Mouse (Mus musculus): ENCODE measurements around the gene Cuta. TPM values are rescaled to one million over a fixed set of nuclear protein-coding genes. Genes with fewer than 3 reads are reported as not detected.
"Not testable (repeated sequence)": the region's sequence is repeated elsewhere in the genome, so short reads cannot be mapped to it uniquely, and the experiment has no call there.

Gene Cuta
- 100 to 1,000 TPM in 1 of 2 experiments, 10 to 100 TPM in 1; 94.9 to 100 TPM for total RNA-seq (2021)
- long read RNA-seq, transcript Cuta-201 (7 exons, 741 nt): minor isoform, 5 of 28 reads
- long read RNA-seq, transcript Cuta-202 (6 exons, 662 nt): major isoform, 6 of 28 reads
- long read RNA-seq, partial matches to known transcripts: 7 of 28 reads
- long read RNA-seq, other reads (novel, unspliced or antisense): 5 of 28 reads

GRCm38 (mm10) chr17:26939178-26939972, at the start of gene Cuta:
Cuta (minus strand) TSS chr17:26939569.
- DNase-seq (ENCODE audit: low spot score in 2 of 2): peak; percentile 100

GRCm38 (mm10) chr17:26985503-26986179, 46.3 kb upstream of the Cuta start:
- DNase-seq (ENCODE audit: low spot score in 2 of 2): no peak

- no peak for DNase-seq (ENCODE audit: low spot score in 2 of 2)
Observed at GRCm38 (mm10) chr17:26983382-26983781, 44.0 kb upstream of the Cuta start.

GRCm38 (mm10) chr17:26981050-26981449, 41.7 kb upstream of the Cuta start:
- DNase-seq (ENCODE audit: low spot score in 2 of 2): no peak

- DNase-seq (ENCODE audit: low spot score in 2 of 2): no peak
Observed at GRCm38 (mm10) chr17:26979426-26979825, 40.1 kb upstream of the Cuta start.

GRCm38 (mm10) chr17:26977354-26977753, 38.0 kb upstream of the Cuta start:
- DNase-seq (ENCODE audit: low spot score in 2 of 2): not testable (repeated sequence)

GRCm38 (mm10) chr17:26975415-26975814, 36.0 kb upstream of the Cuta start:
- DNase-seq (ENCODE audit: low spot score in 2 of 2): no peak

- no peak for DNase-seq (ENCODE audit: low spot score in 2 of 2)
Observed at GRCm38 (mm10) chr17:26974547-26974946, 35.2 kb upstream of the Cuta start.

- peak; percentile 95 to 97 for DNase-seq (ENCODE audit: low spot score in 2 of 2)
Observed at GRCm38 (mm10) chr17:26972703-26973574, 33.6 kb upstream of the Cuta start, which contains the start of gene Zbtb9. Zbtb9 (plus strand) TSS chr17:26973167.

GRCm38 (mm10) chr17:26972107-26972506, 32.7 kb upstream of the Cuta start:
- no peak for DNase-seq (ENCODE audit: low spot score in 2 of 2)

GRCm38 (mm10) chr17:26971247-26971905, 32.0 kb upstream of the Cuta start:
- DNase-seq (ENCODE audit: low spot score in 2 of 2): no peak

GRCm38 (mm10) chr17:26970221-26970620, 30.9 kb upstream of the Cuta start:
- DNase-seq (ENCODE audit: low spot score in 2 of 2): no peak

GRCm38 (mm10) chr17:26969257-26969656, 29.9 kb upstream of the Cuta start:
- no peak for DNase-seq (ENCODE audit: low spot score in 2 of 2)

- DNase-seq (ENCODE audit: low spot score in 2 of 2): no peak
Observed at GRCm38 (mm10) chr17:26968200-26968611, 28.8 kb upstream of the Cuta start.

GRCm38 (mm10) chr17:26967477-26967876, 28.1 kb upstream of the Cuta start:
- no peak for DNase-seq (ENCODE audit: low spot score in 2 of 2)

GRCm38 (mm10) chr17:26966993-26967392, 27.6 kb upstream of the Cuta start:
- DNase-seq (ENCODE audit: low spot score in 2 of 2): no peak

GRCm38 (mm10) chr17:26961572-26962240, 22.3 kb upstream of the Cuta start:
- no peak for DNase-seq (ENCODE audit: low spot score in 2 of 2)

- no peak for DNase-seq (ENCODE audit: low spot score in 2 of 2)
Observed at GRCm38 (mm10) chr17:26959815-26960214, 20.4 kb upstream of the Cuta start.

GRCm38 (mm10) chr17:26958880-26959279, 19.5 kb upstream of the Cuta start:
- DNase-seq (ENCODE audit: low spot score in 2 of 2): peak in 1 of 2 experiments; percentile 68

- no peak for DNase-seq (ENCODE audit: low spot score in 2 of 2)
Observed at GRCm38 (mm10) chr17:26957872-26958271, 18.5 kb upstream of the Cuta start.
